Mouse (Mus musculus): ENCODE measurements around the gene Fzd10. TPM values are rescaled to one million over a fixed set of nuclear protein-coding genes. Genes with fewer than 3 reads are reported as not detected.

Fzd10 gene
- polyA plus RNA-seq, 1 experiment: 0.30 TPM

Other genes with a start within 250 kb of the Fzd10 start
- 0.05 and 0.10 TPM in 2 replicates for gene Tmem132d, start 167.8 kb upstream of the Fzd10 start, polyA plus RNA-seq (2012; rRNA removed)
- not detected in 2 replicates for gene Piwil1, start 101.7 kb downstream of the Fzd10 start, polyA plus RNA-seq (2012; rRNA removed)

Measured in large intestine, adult 2 months (tissue).